Mouse (Mus musculus) kidney, adult 11 months (tissue): ENCODE measurements at regions not wholly inside any gene's neighbourhood (a gene's known extent, or its start where the extent isn't known, plus 50 kb on each side); places are given as distances from the start of the nearest gene placed in this dataset.

Source experiments
- DNase-seq: peaks from one replicate; pipeline ENCODE4 v3.0.0; 2022

DNA sequence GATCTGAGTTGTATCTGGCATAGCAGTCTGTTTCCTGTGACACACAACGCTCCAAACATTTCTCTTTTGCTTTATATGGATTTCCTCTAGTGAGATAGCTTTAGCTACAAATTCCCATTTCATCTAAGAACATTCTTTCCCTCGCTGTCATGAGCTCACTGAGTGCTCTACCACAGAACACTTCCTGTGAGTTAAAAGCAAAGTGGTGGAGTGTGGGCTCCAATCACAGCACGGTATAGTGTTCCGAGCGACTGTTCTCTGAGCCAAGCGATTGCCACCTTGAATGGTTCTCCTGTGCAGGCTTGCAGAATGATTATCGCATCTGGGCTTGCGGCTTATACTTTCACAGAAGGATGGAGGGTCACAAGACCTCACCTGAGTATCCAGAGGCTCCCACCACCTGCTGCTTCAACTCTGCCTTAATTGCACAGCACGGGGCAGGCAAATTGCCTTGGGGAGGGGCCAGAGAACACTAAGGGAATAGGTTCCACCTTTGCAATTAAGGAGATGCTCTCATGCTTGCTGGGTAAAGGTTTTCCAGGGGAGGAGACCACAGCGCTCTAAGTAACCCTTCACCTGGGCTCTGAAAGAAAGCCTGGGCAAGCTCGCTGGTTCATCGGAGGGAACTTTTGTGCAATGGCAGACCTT lies 477.7 kb downstream of the Zfp704 start:
- no peak for DNase-seq

DNA sequence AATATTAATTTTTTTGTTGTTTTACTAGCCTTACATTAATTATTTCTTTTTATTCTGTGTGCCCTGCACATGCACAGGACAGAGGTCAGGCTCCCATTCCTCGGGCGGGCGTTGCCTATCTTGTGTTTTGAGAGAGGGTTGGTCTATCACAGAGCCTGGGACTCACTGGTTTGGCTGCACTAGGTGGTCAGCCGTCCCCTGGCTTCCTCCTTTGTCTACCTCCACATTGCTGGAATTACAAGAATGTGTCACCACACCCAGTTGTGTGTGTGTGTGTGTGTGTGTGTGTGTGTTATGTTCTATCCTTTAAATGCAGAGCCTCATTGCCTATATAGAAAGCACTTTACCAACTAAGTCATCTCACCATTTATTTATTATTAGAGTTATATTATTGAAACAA lies 478.5 kb downstream of the Zfp704 start:
- no peak for DNase-seq

DNA sequence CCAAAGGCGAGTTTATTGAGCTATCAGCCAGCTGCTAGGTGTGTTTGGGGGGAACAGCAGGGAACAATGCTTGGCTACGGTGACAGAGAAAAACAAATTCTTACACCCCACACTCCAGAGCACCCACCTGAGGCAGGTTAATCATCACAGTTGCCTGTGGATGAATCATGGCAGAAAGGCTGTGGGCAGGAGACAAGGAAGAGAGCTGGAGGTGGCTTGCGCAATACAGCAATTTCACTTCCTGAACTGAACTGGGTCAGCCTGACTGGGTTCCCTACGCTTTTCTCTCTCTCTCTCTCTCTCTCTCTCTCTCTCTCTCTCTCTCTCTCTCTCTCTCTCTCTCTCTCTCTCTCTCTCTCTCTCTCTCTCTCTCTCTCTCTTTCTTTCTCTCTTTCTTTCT lies 481.5 kb downstream of the Zfp704 start:
- no peak for DNase-seq

DNA sequence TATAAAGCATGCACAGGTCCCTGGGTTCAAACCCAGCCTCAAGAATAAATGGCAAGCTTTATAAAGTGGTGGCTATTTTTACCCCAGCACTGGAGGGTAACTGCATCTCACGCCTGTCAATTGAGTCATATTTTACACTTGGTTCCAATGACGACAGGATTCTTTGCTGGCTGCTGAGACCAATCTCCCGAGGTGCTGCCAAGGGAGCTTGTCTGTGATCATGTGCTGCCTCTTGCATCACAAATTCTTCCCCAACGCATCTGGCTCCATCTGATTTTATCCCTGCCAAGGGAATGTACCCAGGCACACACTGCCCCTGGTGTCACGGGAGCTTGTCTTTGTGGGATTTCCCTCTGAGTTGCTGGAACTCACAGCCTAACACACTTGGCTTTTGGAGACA lies 486.8 kb downstream of the Zfp704 start:
- DNase-seq = no peak

DNA sequence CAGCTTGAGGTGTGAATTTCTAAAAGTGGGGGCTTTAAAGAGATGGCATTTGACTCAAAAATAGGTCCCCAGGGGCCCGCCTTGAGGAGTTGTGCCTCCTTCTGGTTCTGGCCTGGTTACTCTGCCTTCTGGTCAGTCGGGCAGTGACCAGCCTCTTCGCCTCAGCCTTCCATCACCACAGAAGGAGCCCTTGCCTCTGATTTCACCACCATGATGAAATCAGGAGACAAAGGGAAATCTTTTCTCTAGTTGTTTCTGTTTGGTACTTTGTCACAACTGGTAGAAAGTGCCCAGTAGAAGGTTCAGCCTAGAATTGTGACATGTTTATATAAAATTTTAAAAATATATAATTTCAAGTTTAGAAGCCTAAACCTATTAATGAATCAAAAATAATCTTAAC lies 492.0 kb downstream of the Zfp704 start:
- DNase-seq = no peak

DNA sequence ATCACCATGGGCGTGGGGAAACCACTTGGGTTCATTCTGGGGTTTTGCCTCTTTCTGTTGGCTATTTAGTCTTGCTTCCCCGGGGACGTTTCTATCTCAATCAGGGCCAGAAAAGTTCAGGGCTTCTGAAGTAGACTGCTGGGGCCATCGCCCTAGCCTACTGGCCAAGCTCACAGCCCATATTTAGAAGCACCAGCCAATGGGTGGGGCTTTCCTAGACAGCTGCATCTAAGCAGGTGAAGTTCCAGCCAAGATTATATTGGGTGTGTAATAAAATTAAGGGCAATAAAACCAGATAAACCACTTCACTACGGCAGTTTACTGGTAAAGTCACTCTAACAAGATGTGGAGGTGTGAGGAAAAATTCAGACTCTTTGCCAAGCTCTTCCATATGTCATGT lies 496.5 kb downstream of the Zfp704 start:
- no peak for DNase-seq

DNA sequence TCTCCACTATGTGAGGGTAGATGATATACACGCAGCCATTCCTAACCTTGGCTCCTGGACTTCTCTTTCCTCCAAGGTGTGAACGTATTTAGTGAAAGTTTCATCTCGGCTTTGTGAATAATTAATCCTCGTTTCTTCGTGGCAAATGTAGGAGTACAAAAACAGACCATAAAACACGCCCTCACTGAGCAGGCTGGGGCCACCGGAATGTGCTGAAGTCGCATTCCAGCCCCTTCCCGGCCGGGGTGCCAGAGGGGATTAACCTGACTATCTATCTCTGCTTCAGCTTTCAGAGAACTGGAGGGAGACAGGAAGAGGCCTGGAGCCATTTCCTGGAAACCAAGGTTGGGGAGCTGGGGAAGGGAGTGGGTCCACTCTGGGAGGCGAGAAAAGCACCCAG lies 499.1 kb downstream of the Zfp704 start:
- DNase-seq = peak; percentile 85

DNA sequence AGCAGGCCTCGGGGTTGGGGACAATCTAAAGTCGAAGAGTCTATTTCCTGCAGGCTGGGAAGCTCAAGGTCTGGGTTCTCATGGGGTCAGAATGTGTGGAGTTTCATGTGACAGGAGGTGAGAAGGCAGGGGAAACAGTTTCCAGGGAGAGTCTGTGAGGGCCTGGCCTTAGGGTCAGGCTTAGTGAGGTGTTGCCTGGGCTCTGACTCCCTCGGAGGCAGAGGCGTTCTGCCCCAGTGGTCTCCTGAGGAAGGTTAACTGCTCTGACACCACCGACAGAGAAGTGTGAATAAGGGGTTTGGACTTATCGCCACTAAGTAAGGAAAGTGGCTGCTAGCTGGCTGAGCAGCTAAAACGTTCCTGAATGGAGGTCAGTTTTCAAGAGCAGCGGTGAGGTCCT lies 499.9 kb downstream of the Zfp704 start:
- DNase-seq = peak; percentile 77

DNA sequence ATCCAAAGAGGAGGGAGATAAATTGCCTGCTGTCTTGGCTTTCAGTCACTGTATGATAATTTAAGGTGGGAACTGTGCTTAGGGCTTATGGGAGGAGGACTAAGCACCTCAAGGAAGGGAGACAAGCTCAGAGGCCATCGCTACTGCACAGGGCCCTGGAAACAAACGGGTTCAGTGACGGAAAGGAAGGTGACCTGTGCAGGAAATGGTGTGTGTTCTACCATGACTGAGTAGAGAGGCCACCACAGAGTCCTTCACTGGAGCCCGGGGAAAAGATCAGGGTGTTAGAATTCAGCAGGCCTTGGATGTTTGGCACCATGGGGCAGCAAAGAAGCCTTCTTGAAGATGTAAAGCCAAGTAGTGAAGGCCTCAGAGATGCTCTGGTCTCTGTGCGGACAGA lies 500.4 kb downstream of the Zfp704 start:
- DNase-seq = no peak

DNA sequence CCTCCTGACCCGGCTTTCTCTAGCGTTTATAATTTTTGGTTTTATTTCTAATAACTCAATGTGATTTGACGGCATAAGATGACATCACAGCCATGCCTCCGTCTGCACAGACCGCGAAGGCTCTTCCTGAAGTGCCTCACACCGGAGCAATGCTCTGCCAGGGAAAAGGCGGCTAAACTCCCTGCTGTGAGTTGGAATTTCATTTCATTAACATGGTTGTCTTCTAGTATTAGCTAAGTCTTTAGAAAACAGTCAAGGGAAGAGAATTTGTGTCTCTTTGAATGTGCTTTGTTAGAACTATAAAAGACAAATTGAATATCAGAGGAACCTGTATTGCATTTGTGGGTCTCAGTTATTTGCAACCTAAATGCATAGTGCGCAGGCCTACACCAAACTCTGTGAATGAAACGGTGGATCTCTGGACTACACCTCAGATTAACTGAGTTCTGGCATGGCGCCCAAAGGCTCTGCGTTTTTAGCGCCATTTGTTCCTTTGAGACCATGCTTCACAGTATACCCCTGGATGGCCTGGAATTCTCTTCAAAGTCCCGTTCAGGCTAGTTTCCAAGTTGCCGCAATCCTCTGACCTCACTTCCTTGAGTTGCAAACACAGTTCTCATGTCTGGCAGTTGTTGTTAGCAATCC lies 502.0 kb downstream of the Zfp704 start:
- no peak for DNase-seq

DNA sequence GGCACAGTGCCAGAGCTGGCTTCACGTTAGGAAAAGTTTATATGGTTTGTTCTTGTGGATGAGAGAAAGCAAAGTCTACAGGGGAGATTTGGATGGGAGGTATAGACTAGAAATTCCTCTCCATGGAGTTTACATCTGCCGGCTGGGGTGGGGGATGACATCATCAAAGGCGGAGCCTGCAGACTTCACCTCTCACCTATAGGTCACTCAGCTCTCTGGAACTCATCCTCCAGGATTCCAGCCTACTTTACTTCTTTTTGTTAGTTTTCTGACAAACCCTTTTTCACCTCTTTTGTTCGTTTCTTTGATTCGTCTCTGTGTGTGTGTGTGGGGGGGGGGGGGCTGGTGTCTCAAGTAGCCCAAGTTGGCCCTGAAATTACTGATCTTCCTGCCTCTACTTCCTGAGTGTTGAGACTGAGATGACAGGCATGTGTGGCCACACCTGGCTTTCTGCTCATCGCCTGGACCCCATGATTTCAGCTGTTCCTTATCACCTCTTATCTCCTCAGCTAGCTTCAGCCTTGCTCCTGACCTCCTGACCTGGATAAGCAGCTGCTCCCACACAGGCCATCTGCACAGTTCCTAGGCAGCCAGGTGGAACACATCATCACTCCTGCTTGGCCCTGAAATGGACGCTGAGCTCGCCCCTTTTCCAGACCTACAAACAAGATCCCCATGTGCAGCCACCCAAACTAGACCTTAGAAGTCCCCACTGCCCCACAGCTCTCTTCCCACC lies 504.5 kb downstream of the Zfp704 start:
- DNase-seq = no peak

DNA sequence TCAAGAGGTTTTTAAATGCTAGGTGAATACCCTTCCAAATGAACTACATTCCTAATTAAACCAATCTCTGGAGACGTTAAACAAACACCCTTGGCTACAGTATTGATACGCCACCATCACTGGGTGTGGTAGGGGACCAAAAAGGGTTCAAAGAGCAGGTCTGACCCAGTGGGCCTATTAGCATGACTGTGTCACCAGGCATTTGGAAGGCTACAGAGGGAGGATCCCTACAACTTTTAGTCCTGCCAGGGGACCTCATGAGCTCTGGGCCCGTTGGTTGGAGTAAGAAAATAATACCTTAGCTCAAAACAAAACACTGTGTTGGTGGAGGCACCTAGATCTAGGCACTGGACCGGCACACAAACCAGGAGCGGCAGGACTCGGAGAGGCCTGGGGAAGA lies 506.4 kb downstream of the Zfp704 start:
- DNase-seq = no peak

DNA sequence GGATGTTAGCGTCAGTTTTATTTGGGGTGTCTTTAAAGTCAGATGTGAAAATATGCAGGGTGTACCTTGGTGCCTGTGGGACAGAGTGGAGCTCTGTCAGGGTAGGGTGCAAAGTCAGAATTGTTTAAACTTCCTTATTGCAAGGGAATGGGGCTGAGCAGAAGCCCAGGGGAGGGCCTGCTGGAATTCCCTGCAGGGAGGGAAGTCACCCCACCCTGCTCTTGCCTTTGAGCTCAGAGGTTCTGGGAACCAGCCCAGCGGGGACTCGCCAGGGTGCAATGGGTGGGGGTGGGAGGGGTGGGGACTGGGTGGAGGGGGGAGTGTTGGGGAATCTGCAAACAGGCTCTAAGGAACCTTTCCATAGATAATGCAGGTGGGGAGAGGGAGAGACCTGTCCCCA lies 508.6 kb downstream of the Zfp704 start:
- DNase-seq = no peak

DNA sequence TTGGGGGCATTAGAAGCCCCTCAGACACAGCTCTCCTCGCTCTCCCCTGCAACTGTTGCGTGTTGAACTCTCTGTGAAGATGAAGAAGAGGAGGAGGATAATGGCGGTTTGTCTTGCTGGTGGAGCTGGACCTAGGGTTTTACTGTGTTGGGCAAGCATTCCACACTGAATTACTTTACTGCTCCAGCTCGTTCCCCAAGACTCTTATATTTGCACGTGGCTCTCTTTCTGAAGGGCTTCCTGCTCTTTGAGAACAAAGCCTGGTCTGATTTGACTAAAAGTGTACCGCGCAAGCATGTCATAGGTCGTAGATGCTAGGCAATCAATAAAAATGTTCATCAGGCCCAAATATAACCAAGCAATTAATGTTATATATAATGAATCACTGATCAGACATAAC lies 509.1 kb downstream of the Zfp704 start:
- DNase-seq = no peak

DNA sequence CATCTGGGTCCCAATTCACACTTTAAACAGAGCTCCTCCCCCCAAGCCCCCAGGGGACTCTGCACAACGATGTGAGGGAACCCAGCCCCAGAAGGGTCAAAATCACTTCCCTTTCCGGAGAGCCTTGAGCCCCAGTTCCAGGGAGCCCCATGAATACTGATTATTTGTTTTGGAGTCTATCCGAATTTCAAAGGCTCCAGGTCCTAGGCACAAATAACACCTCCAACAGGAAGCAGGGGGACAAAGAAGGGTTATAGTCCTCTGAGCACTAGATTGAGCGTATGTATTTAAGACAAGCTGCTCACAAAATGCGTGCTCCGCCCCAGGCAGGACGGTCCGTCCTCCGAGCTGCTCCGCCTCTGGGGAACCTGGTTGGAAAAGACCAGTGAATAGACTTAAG lies 511.4 kb downstream of the Zfp704 start:
- DNase-seq = no peak

DNA sequence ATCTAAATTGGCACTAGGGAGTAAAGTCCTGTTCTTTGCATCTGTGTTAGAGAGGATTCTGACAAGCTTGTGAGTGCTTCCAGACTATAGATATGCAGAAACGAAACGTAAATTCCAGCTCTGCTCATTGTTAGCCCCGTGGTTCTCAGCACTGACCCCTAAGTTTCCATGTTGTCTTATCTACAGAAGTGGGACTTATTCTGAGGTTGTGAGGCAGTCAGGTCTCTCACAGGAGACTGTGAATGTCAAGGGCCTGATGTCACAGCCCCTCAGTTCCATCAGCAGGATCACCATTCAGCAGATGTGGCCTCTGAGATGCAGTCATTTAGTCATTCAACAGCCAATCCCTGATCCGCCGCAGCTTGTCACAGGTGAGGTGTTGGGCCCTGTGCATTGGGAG lies 525.8 kb downstream of the Zfp704 start:
- DNase-seq = no peak

DNA sequence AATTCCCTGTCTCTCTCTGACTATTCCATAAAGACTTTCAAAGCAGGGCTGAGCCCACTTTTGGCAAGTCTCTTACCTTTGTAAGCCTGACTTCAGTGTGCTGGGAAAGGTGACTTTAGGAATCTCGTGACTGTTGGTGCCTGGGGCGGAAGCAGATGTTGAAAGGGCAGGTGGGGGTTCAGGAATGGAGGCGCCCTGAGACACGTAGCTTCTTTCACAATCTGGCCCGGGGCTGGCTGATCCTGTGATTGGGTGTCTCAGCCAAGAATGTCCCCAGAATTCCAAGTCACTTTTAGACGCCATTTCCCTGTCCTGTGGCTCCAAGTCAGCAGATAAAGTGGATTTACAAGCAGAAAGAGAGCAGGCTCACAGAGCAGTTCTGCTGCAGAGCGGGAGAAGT lies 527.8 kb downstream of the Zfp704 start:
- no peak for DNase-seq

DNA sequence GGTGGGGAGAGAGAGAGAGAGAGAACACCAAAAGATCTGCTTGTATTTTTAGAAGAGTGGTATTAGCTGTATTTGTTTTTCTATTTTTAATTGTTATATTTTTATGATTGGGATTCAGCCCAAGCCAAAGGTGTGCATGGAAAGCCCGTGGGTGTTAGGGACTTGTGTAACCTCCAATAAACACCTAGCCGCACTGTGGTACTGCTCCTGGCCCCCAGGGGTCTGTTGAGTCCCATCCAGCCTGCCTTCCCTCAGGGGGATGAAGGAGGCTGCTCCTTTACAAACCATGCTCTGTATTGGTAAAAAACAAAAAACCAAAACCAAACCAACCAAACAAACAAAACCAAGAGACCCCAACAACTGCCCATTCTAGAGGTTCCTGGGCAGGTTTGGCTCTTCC lies 531.7 kb downstream of the Zfp704 start:
- DNase-seq = no peak

DNA sequence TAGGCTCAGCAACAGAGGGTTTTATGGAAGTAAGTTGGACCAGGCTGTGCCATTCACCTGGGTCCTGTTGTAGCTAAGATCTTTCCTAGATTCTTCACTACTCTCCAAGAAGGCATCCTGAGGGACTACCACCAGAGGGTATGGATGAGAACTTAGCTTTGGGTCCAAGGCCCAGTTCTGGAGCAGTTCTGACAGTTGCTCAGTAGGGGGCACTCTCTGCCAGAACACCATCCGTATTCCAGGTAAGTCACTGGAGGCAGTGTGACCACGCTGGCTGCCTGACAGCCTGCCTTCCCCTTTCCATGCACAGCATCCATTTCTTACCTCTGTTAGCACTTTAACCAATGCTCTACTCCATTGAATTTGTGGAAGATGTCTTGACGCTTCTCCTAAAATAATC lies 533.2 kb downstream of the Zfp704 start:
- peak; percentile 80 for DNase-seq

DNA sequence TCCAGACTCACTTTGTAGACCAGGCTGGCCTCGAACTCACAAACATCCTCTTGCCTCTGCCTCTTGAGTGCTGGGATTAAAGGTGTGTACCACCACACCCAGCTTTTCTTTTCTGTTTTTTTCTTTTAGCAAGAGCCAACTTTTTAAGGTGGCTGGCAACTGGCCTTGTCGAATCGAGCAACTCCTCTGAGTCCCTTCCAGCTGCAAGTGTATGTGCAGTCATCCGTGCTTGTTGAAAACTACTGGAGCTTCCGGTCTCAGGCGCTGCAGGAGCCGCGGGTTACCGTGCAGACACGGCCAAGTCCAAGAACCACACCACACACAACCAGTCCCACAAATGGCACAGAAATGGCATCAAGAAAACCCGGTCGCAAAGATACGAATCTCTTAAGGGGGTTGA lies 537.4 kb downstream of the Zfp704 start:
- peak; percentile 41 for DNase-seq

DNA sequence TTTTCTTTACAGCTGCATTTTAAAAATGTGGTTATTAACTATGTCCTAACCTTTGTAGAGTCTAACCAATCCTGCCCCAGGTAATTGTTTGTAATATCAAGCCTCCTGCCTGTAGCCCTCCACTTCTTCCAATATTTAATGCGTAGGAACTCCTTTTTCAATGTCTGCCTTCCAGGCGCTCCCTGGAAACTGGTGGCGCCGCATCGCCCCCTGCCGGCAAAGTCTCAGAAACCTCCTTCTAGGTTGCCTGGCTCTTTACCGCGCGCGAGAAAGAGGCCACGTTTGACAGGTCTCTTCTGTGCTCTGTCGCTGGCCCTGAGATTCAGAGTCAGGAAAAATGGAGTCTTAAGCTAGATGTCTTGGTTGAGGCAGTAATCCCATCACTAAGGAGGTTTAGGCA lies 542.8 kb downstream of the Zfp704 start:
- DNase-seq = peak; percentile 47

DNA sequence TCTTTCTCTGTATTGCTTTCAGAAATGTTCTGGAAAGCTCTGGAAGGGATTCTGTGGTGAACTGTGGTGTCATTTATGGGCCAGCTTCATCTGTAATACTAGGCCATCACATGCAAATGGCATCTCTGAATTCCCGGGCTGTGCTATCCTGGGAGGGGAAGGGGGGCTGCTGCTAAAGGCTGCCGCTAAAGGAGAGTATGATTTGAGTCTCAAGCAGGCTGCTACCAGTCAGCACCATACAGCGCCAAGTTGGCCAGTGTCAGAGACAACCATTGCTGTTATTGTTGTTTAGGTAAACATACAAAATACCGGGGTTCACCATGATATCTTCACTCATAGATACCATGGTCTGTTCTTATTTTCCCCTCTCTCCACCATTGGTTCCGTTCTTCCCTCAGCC lies 543.5 kb downstream of the Zfp704 start:
- DNase-seq = no peak

DNA sequence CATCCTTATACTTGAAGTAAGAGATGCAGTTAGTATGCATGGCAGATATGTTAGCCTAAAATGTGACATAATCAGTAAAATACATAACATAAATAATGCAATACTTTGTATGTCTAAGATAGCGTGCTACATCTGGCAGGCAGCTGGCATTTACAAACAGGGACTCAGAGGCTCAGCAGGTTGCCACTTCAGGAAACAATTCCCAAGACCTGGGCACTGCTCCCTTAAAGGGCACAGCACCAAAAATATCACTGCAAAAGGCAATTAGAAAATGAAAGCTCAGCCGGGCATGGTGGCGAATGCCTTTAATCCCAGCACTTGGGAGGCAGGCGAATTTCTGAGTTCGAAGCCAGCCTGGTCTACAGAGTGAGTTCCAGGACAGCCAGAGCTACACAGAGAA lies 544.0 kb downstream of the Zfp704 start:
- DNase-seq = no peak

DNA sequence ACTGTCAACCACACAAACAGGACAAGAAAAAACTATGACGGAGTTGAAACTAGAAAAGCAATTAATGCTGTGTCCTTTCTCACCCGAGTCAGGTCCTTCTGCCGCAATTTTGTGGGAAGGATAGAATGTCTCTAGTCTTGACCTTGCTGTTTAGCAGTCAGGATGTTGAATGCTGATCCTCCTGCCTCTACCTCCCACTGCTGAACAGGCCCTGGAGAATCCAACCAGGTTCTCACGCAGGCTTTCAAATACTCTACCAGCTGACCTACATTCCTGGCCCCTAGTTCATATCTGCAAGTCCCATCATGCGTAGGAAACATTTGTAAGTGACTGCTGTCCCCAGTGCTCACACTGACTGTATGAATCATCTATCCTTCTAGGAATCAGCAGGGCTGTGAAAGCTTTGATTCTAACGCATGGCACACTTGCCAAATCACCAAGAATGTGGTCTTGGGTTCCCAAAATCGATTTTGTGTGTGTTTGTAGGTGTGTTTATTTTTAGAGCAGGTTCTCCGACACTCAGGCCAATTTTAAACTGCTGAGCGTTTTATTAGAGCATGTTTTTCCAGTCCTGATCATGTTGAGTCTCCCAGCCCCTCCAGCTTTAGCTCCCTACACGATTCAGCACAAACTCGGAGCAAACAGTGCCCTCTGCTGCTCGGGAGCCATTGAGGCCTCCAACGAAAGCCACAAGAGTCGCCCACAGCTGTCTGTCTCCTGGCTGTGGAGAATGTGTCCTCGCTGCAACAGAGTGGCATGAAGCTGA lies 545.4 kb downstream of the Zfp704 start:
- peak; percentile 31 for DNase-seq
